Mouse (Mus musculus) intestine, postnatal 0 days (tissue): ENCODE data around the gene Kcnma1. TPM values are rescaled to one million over a fixed set of nuclear protein-coding genes. Genes with fewer than 3 reads are reported as not detected.

Experiments
- ATAC-seq: fragments of 200-750 bp; cut with Nextera tagmentation; 2 replicates; pipeline ENCODE4 v1.8.0; 2017; ENCODE audit warnings: mild to moderate bottlenecking, moderate TSS enrichment, moderate library complexity
- H3K27ac ChIP-seq: fragments of 300-500 bp; sonication (generic); 2 replicates; pipeline ENCODE4 v1.5.1; 2014; ENCODE audit warnings: mild to moderate bottlenecking, low read depth, low read length, moderate library complexity
- H3K27me3 ChIP-seq: fragments of 300-500 bp; sonication (generic); replicated peaks from 2 replicates; pipeline ENCODE4 v1.6.1; 2014; ENCODE audit warnings: low read length, mixed read lengths; ENCODE audit not compliant: control insufficient read depth, insufficient read depth
- H3K36me3 ChIP-seq: fragments of 300-500 bp; sonication (generic); 2 replicates; pipeline ENCODE4 v1.6.1; 2014; ENCODE audit warnings: mild to moderate bottlenecking, moderate library complexity; ENCODE audit not compliant: control insufficient read depth, insufficient read depth
- H3K4me1 ChIP-seq: fragments of 300-500 bp; sonication (generic); replicated peaks from 2 replicates; pipeline ENCODE4 v1.6.1; 2014; ENCODE audit warnings: antibody characterized with exemption, low read length, mixed read lengths; ENCODE audit not compliant: control insufficient read depth, insufficient read depth
- H3K4me2 ChIP-seq: fragments of 300-500 bp; sonication (generic); replicated peaks from 2 replicates; pipeline ENCODE4 v1.6.1; 2014; ENCODE audit warnings: low read depth, mild to moderate bottlenecking, moderate library complexity
- H3K4me3 ChIP-seq: fragments of 300-500 bp; sonication (generic); 2 replicates; pipeline ENCODE4 v1.5.1; 2014; ENCODE audit warnings: low read depth, low read length
- H3K9ac ChIP-seq: fragments of 300-500 bp; sonication (generic); 2 replicates; pipeline ENCODE4 v1.6.1; 2014; ENCODE audit warnings: mild to moderate bottlenecking, low read depth, low read length
- H3K9me3 ChIP-seq: fragments of 300-500 bp; sonication (generic); 2 replicates; pipeline ENCODE4 v1.6.1; 2016; ENCODE audit warnings: mixed run types; ENCODE audit not compliant: control insufficient read depth
- CTCF ChIP-seq: sonication (generic); IDR thresholded peaks from 2 replicates; pipeline ENCODE4 v1.5.1; 2016; ENCODE audit warnings: low read depth, mild to moderate bottlenecking, control low read depth, antibody characterized with exemption, moderate library complexity
- WGBS: fragments of 180-500 bp; shearing (Covaris S2); extraction: QIAGEN DNeasy Blood & Tissue Kit; methylation state at CpG from one replicate; pipeline ENCODE4 v1.1.7; 2014; 5-methylcytosine and 5-hydroxymethylcytosine counted together
- polyA plus RNA-seq: library from polyadenylated mRNA; unstranded; fragments of >200 nt; fragmentation: Nextera tagmentation; extraction: Ambion mirVana; gene quantifications from 2 replicates; pipeline ENCODE4 v1.2.1, GENCODE M21; 2015

Kcnma1 gene
- polyA plus RNA-seq, 1 experiment from 2014 or later = 6.7 TPM

GRCm38 (mm10) chr14:23886112-23886511 is 128.2 kb downstream of the Kcnma1 start:
- 62% methylated on average over 4 of the region's 4 CpGs for WGBS

GRCm38 (mm10) chr14:23885539-23885938 is 128.8 kb downstream of the Kcnma1 start:
- WGBS = 11% methylated on average over 6 of the region's 6 CpGs
- Histone ChIP-seq H3K27ac (no peak overlapping the region), H3K4me3 (no peak overlapping the region), H3K9ac (no peak overlapping the region), H3K9me3 (no peaks in the 10 kb centered on the region), H3K27me3 (no peaks in the 10 kb centered on the region), H3K4me2 (no peak overlapping the region), H3K4me1 (no peaks in the 10 kb centered on the region), H3K36me3 (no peaks in the 10 kb centered on the region)
- no peak for TF ChIP-seq CTCF
- ATAC-seq = 0 out of 2 replicates have a peak, but pooled peaks have one; percentile 8

More at GRCm38 (mm10) chr14:23886112-23886511, 128.2 kb downstream of the Kcnma1 start:
- Histone ChIP-seq H3K4me3 (no peak overlapping the region), H3K36me3 (no peaks in the 10 kb centered on the region), H3K27ac (no peak overlapping the region), H3K4me1 (no peaks in the 10 kb centered on the region), H3K27me3 (no peaks in the 10 kb centered on the region), H3K9me3 (no peaks in the 10 kb centered on the region), H3K9ac (no peak overlapping the region), H3K4me2 (no peak overlapping the region)
- no peak for TF ChIP-seq CTCF
- ATAC-seq = no peak

GRCm38 (mm10) chr14:23885071-23885470 is 129.2 kb downstream of the Kcnma1 start:
- H3K27me3 ChIP-seq = no peaks in the 10 kb centered on the region
- H3K4me1 ChIP-seq = no peaks in the 10 kb centered on the region
- H3K27ac ChIP-seq = no peak overlapping the region
- H3K9me3 ChIP-seq = no peaks in the 10 kb centered on the region
- no peak overlapping the region for H3K4me2 ChIP-seq
- H3K36me3 ChIP-seq = no peaks in the 10 kb centered on the region
- WGBS = 85% methylated on average over 4 of the region's 4 CpGs
- H3K4me3 ChIP-seq = no peak overlapping the region
- no peak for TF ChIP-seq CTCF
- no peak overlapping the region for H3K9ac ChIP-seq
- no peak for ATAC-seq

GRCm38 (mm10) chr14:23882001-23882400 is 132.3 kb downstream of the Kcnma1 start:
- ATAC-seq = no peak
- no peaks in the 10 kb centered on the region for H3K9me3 ChIP-seq
- no peak overlapping the region for H3K4me2 ChIP-seq
- H3K4me3 ChIP-seq = no peak overlapping the region
- WGBS = 52% methylated on average over 1 of the region's 1 CpGs
- H3K27ac ChIP-seq = no peak overlapping the region
- no peak for TF ChIP-seq CTCF
- H3K27me3 ChIP-seq = no peaks in the 10 kb centered on the region
- no peaks in the 10 kb centered on the region for H3K4me1 ChIP-seq
- H3K9ac ChIP-seq = no peak overlapping the region
- no peaks in the 10 kb centered on the region for H3K36me3 ChIP-seq

GRCm38 (mm10) chr14:23879331-23879730 is 135.0 kb downstream of the Kcnma1 start:
- no peak overlapping the region for H3K4me3 ChIP-seq
- H3K4me1 ChIP-seq = no peaks in the 10 kb centered on the region
- no peak overlapping the region; the same call in 1 of the 2 replicates for H3K27ac ChIP-seq
- no peaks in the 10 kb centered on the region for H3K9me3 ChIP-seq
- no peaks in the 10 kb centered on the region for H3K36me3 ChIP-seq
- TF ChIP-seq CTCF = no peak
- no peak overlapping the region for H3K4me2 ChIP-seq
- H3K9ac ChIP-seq = no peak overlapping the region
- no peak for ATAC-seq
- no peaks in the 10 kb centered on the region for H3K27me3 ChIP-seq
- 73% methylated on average over 3 of the region's 3 CpGs for WGBS

GRCm38 (mm10) chr14:23877561-23877960 is 136.7 kb downstream of the Kcnma1 start:
- ATAC-seq = no peak
- WGBS = 75% methylated on average over 5 of the region's 5 CpGs
- Histone ChIP-seq H3K4me2 (no peak overlapping the region), H3K9ac (no peak overlapping the region), H3K27ac (no peak overlapping the region), H3K27me3 (no peaks in the 10 kb centered on the region), H3K4me1 (no peaks in the 10 kb centered on the region), H3K36me3 (no peaks in the 10 kb centered on the region), H3K9me3 (no peaks in the 10 kb centered on the region), H3K4me3 (no peak overlapping the region)
- TF ChIP-seq CTCF = no peak

- Histone ChIP-seq H3K36me3 (no peaks in the 10 kb centered on the region), H3K4me1 (no peaks in the 10 kb centered on the region), H3K27me3 (no peaks in the 10 kb centered on the region), H3K9ac (no peak overlapping the region), H3K9me3 (no peaks in the 10 kb centered on the region), H3K4me2 (no peak overlapping the region), H3K4me3 (no peak overlapping the region), H3K27ac (no peak overlapping the region)
- no peak for ATAC-seq
- WGBS = 76% methylated on average over 2 of the region's 2 CpGs
- peak; percentile 35; the same call in 1 of the 2 replicates for TF ChIP-seq CTCF
These were observed 139.7 kb downstream of the Kcnma1 start for GRCm38 (mm10) chr14:23874545-23874944.
